Mouse (Mus musculus): ENCODE results near the gene Cnga3. TPM values are rescaled to one million over a fixed set of nuclear protein-coding genes. Genes with fewer than 3 reads are reported as not detected.

The Cnga3 gene
- polyA plus RNA-seq, 1 experiment from 2014 or later = not detected

- H3K9me3 ChIP-seq = peaks cover 9% of the 10 kb centered on the region; the same call in 1 of the 2 replicates
- no peak overlapping the region for H3K4me3 ChIP-seq
- no peaks in the 10 kb centered on the region for H3K4me1 ChIP-seq
- H3K36me3 ChIP-seq = no peaks in the 10 kb centered on the region
- no peak overlapping the region for H3K27ac ChIP-seq
- no peak for ATAC-seq (ENCODE audit: insufficient number of reproducible peaks, insufficient read depth, low FRiP score, low TSS enrichment)
- H3K4me2 ChIP-seq (replicated peaks) = no peak overlapping the region
- WGBS = 83% methylated on average over 8 of the region's 8 CpGs
- H3K9ac ChIP-seq = no peak overlapping the region
- H3K27me3 ChIP-seq = no peaks in the 10 kb centered on the region
Observed at GRCm38 (mm10) chr1:37308021-37308742, 93.9 kb downstream of the Cnga3 start.

GRCm38 (mm10) chr1:37308743-37309100 is 94.5 kb downstream of the Cnga3 start:
- peaks cover 9% of the 10 kb centered on the region; the same call in 1 of the 2 replicates for H3K9me3 ChIP-seq
- ATAC-seq (ENCODE audit: insufficient number of reproducible peaks, insufficient read depth, low FRiP score, low TSS enrichment) = no peak
- H3K36me3 ChIP-seq = no peaks in the 10 kb centered on the region
- no peak overlapping the region for H3K4me3 ChIP-seq
- H3K4me2 ChIP-seq (replicated peaks) = no peak overlapping the region
- no peaks in the 10 kb centered on the region for H3K4me1 ChIP-seq
- no peaks in the 10 kb centered on the region for H3K27me3 ChIP-seq
- no peak overlapping the region for H3K27ac ChIP-seq
- WGBS = 79% methylated on average over 3 of the region's 3 CpGs
- H3K9ac ChIP-seq = no peak overlapping the region

GRCm38 (mm10) chr1:37309939-37310515 is 95.8 kb downstream of the Cnga3 start:
- Histone ChIP-seq H3K4me3 (no peak overlapping the region), H3K36me3 (no peaks in the 10 kb centered on the region), H3K4me1 (no peaks in the 10 kb centered on the region), H3K27ac (no peak overlapping the region), H3K9me3 (peaks cover 9% of the 10 kb centered on the region; the same call in 1 of the 2 replicates), H3K4me2 (replicated peaks) (no peak overlapping the region), H3K9ac (no peak overlapping the region), H3K27me3 (no peaks in the 10 kb centered on the region)
- no peak for ATAC-seq (ENCODE audit: insufficient number of reproducible peaks, insufficient read depth, low FRiP score, low TSS enrichment)
- WGBS = 95% methylated on average over 4 of the region's 4 CpGs

Other genes starting within 250 kb of the Cnga3 start
- 0.59 and 1.8 TPM in 2 replicates for gene Vwa3b, start 187.8 kb upstream of the Cnga3 start, polyA plus RNA-seq (2016; fragmentation: Nextera tagmentation; extraction: Ambion mirVana)
- 19.5 and 21.8 TPM in 2 replicates for gene Inpp4a, start 85.4 kb downstream of the Cnga3 start, polyA plus RNA-seq (2016; fragmentation: Nextera tagmentation; extraction: Ambion mirVana)
- 49.5 and 52.7 TPM in 2 replicates for gene Coa5, start 215.7 kb downstream of the Cnga3 start, polyA plus RNA-seq (2016; fragmentation: Nextera tagmentation; extraction: Ambion mirVana)
- gene Unc50, start 215.7 kb downstream of the Cnga3 start, polyA plus RNA-seq (2016; fragmentation: Nextera tagmentation; extraction: Ambion mirVana) = 115 and 117 TPM in 2 replicates

Measured in embryonic facial prominence, embryonic 12.5 days (tissue).